Mouse (Mus musculus): ENCODE measurements around the gene Cul4b.

- no peak for TF ChIP-seq CTCF (conservative IDR thresholded peaks at IDR 0.05; ENCODE audit: low read length)
- TF ChIP-seq POU5F1 (IDR thresholded peaks at IDR 0.05; ENCODE audit: borderline replicate concordance, low read length), result no peak
- TF ChIP-seq NANOG (IDR thresholded peaks at IDR 0.05; ENCODE audit: borderline replicate concordance, low read length), result no peak
Measured at GRCm38 (mm10) chrX:38600995-38601369, 25.0 kb upstream of the Cul4b start.

Measured in E14TG2a.4 (cell line).